Mouse (Mus musculus): ENCODE results near the gene Olfr1424. TPM values are rescaled to one million over a fixed set of nuclear protein-coding genes. Genes with fewer than 3 reads are reported as not detected.
"Not testable (repeated sequence)": the region's sequence is repeated elsewhere in the genome, so short reads cannot be mapped to it uniquely, and the experiment has no call there.

The Olfr1424 gene
- total RNA-seq (2015) (not detected in 2 replicates), total RNA-seq (2017) (not detected in 2 replicates)

- not testable (repeated sequence) for ATAC-seq (replicated peaks; ENCODE audit: poor library complexity)
Observed at GRCm38 (mm10) chr19:12062582-12062981, at the start of gene Olfr1424. Gene Olfr1424, minus strand, starts transcription at chr19:12062682.

DNA sequence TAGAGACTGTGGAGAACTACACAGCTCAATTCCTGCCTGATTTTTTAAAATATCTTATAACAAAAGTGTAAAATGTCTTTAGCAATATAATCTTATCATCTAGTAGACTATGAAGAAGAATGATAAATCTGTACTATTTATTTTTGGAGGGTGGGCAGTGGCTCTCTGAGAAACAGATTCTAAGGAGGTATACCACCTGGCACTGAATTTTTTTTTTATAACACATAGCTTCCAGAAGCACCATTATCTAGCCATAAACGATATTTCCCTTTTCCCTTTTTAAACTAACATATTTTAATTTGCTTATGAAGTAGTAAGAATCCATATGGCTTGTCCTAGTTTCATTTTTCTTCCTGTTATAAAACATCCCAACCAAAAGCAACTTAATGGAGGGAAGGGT, 42.1 kb upstream of the Olfr1424 start:
- no peak for ATAC-seq (replicated peaks; ENCODE audit: poor library complexity)

- no peak for ATAC-seq (replicated peaks; ENCODE audit: poor library complexity)
Observed at GRCm38 (mm10) chr19:12103234-12103633, 40.8 kb upstream of the Olfr1424 start, which contains the start of gene Olfr1427. Gene Olfr1427, minus strand, starts transcription at chr19:12103334.

- no peak for ATAC-seq (replicated peaks; ENCODE audit: poor library complexity)
Observed at GRCm38 (mm10) chr19:12091913-12092312, 29.4 kb upstream of the Olfr1424 start, which contains the start of gene Olfr1426. Gene Olfr1426, minus strand, starts transcription at chr19:12092013.

- not testable (repeated sequence) for ATAC-seq (replicated peaks; ENCODE audit: poor library complexity)
Observed at GRCm38 (mm10) chr19:12077631-12078030, 15.1 kb upstream of the Olfr1424 start, which contains the start of gene Olfr1425. Gene Olfr1425, minus strand, starts transcription at chr19:12077731.

DNA sequence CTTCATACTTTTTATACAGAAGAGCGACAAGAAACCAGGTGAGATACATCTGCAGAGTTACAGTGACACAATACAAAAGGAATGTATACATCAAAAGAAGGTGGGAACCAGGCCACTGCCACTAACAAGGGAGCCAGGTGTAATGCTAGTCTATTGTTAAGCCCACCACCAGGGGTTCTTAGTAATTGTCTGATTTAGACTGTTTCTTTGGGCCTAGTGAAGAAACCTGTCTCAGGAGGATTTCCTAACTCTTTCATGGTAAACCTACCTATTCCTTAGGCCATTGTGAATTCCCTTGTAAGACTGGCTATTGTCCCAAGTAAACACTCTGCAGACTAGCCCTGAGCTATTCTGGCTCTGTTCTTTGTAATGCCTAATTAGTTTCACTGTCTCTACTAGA, 7.1 kb upstream of the Olfr1424 start:
- not testable (repeated sequence) for ATAC-seq (replicated peaks; ENCODE audit: poor library complexity)

DNA sequence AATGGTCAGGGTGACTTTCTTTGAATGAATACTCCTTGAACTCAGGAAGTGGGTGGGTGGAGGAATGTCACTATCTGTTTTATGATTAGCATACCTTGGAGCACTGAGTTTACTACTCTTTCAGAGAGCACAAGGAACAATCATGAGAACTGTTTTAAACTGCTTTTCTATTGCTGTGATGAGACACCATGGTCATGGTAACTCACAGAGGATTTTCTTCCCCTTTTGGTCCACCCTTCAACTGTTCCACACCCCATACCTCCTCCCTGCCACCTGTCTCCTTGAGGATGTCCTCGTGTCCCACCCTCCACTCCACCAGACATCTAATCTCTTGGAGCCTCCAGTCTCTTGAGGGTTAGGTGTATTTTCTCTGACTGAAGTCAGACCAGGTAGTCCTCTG, 5.3 kb upstream of the Olfr1424 start:
- not testable (repeated sequence) for ATAC-seq (replicated peaks; ENCODE audit: poor library complexity)

DNA sequence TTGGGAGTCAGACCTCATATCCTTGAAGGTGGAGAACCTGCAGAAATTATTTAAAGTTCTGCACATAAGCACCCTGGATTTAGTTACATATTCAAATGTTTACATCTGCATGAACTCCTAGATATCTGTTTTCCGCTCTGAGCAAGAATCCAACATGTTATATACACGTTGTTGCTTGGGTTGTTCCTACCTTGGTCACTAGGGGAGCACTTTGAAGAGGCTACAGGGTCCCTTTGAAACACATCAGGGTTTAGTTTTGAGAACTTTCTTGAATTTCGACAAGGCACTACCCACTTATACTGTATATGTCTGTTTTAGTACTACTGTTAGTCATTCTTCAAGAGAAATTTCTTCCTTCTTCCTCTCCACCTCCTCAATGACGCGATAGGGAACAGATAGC, 19.3 kb downstream of the Olfr1424 start:
- ATAC-seq (replicated peaks; ENCODE audit: poor library complexity) = no peak

GRCm38 (mm10) chr19:12041217-12041616, 21.3 kb downstream of the Olfr1424 start, which contains the start of gene Olfr1423:
Gene Olfr1423, minus strand, starts transcription at chr19:12041317.
- no peak for ATAC-seq (replicated peaks; ENCODE audit: poor library complexity)

- no peak for ATAC-seq (replicated peaks; ENCODE audit: poor library complexity)
Observed at GRCm38 (mm10) chr19:12037727-12038126, 24.8 kb downstream of the Olfr1424 start.

GRCm38 (mm10) chr19:12026606-12027005, 35.9 kb downstream of the Olfr1424 start:
- peak; percentile 86 for ATAC-seq (replicated peaks; ENCODE audit: poor library complexity)

GRCm38 (mm10) chr19:12025333-12025732, 37.1 kb downstream of the Olfr1424 start:
- ATAC-seq (replicated peaks; ENCODE audit: poor library complexity) = peak; percentile 52

- ATAC-seq (replicated peaks; ENCODE audit: poor library complexity) = peak; percentile 90
Observed at GRCm38 (mm10) chr19:12024149-12024548, 38.3 kb downstream of the Olfr1424 start.

GRCm38 (mm10) chr19:12016192-12016591, 46.3 kb downstream of the Olfr1424 start:
- no peak for ATAC-seq (replicated peaks; ENCODE audit: poor library complexity)

GRCm38 (mm10) chr19:12015708-12016107, 46.8 kb downstream of the Olfr1424 start:
- ATAC-seq (replicated peaks; ENCODE audit: poor library complexity) = no peak

GRCm38 (mm10) chr19:12013228-12013627, 49.3 kb downstream of the Olfr1424 start:
- ATAC-seq (replicated peaks; ENCODE audit: poor library complexity) = peak; percentile 8

GRCm38 (mm10) chr19:12012615-12013014, 49.9 kb downstream of the Olfr1424 start:
- ATAC-seq (replicated peaks; ENCODE audit: poor library complexity) = no peak

- peak; percentile 42 for ATAC-seq (replicated peaks; ENCODE audit: poor library complexity)
Observed at GRCm38 (mm10) chr19:12011560-12012556, 50.6 kb downstream of the Olfr1424 start.

DNA sequence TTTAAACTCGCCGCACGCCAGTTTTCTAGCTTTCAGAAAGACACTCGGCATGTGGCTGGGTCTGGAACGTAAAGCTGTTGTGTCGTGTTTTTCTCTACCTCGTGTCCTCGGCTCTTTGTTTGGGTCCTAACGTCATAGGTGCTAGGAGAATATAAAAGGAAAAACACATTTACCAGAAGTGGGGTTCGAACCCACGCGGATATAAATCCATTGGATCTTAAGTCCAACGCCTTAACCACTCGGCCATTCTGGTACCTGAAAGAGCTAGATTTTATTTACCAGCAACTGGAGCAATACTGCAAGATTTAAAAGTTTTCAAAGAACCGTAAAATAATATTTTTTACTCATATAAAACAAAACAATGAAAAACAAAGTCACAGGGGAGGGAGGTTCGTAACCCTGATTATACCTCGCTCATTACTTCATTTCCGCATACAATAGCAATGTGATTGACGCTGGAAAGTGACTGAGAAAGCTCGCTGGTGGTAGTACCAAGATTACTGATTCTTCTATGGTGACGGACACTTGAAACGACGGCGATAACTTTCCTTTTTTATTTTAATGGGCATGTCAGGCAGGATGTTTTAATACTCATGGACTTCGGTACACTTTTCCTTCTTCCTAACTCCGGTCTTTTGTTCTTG, 51.4 kb downstream of the Olfr1424 start:
- peak; percentile 35 for ATAC-seq (replicated peaks; ENCODE audit: poor library complexity)

GRCm38 (mm10) chr19:12010281-12010771, 52.2 kb downstream of the Olfr1424 start:
- ATAC-seq (replicated peaks; ENCODE audit: poor library complexity) = peak; percentile 2; the same call in 1 of the 2 replicates

Measured in megakaryocyte progenitor cell, adult 5-6 weeks (primary cell).